Mouse (Mus musculus): ENCODE results near the gene Hus1.

DNA sequence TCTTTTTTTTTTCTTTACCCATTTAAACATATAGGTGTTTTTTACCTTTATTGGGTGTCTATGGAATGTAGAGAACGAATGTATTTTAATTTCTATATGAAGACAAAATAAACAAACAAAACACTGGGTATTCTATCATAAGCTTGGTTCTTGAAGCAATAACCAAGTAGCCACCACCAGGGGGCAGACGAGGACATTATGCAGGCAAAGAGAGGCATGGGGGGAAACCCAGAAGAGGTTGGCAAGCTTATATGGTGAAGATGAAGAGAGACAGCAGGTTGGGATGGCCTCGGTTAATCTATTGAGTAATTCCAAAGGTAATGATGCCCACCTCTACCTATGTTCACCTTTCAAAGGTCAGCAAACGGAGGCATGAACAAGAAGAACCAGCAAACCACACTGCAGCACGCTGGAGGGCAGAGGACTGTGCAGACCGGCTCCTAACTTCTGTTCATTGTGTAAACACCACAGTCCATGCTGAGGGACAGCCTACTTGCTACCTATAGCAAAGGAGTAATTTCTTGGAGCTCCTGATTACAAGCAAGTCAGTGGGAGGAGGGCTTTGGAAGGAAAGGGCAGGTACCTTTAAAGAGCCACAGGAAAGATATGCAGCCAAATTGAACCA is 27.6 kb downstream of the Hus1 start:
- TF ChIP-seq CTCF (IDR thresholded peaks at IDR 0.05) (peak; percentile 86), EP300 (IDR thresholded peaks at IDR 0.05) (no peak)
